Mouse (Mus musculus) gastrocnemius, postnatal 14 days (tissue): ENCODE measurements around the gene Adrb1. TPM values are rescaled to one million over a fixed set of nuclear protein-coding genes. Genes with fewer than 3 reads are reported as not detected.
"Not testable (repeated sequence)": the region's sequence is repeated elsewhere in the genome, so short reads cannot be mapped to it uniquely, and the experiment has no call there.

ENCODE experiments used
- DNase-seq: peaks from one replicate; pipeline ENCODE4 v3.0.0; 2021; ENCODE audit warnings: mixed read lengths
- intact Hi-C: fragments of 180-260 bp; cut with DNase I; formaldehyde crosslinking; loops from one replicate; pipeline ENCODE4 v1.15.1; 2025; ENCODE audit warnings: low total_unique reads
- total RNA-seq, 2 experiments: library from RNA; stranded (reverse); gene quantifications; 2 replicates each; pipeline ENCODE4 v1.2.3; 2021

Gene Adrb1
- total RNA-seq, 2 experiments from 2014 or later: 0.27 to 0.53 TPM

GRCm38 (mm10) chr19:56775893-56776718 is 54.1 kb downstream of the Adrb1 start:
- DNase-seq: no peak
- intact Hi-C loops: loop anchor here (5.0 to 10.0 kb wide), 2 partner anchors 209 to 351 kb away; no protein-coding TSS in a partner anchor

- intact Hi-C loops: loop anchor here (5.0 to 10.0 kb wide), 2 partner anchors 210 to 352 kb away; no protein-coding TSS in a partner anchor
- DNase-seq: peak; percentile 48
Observed at GRCm38 (mm10) chr19:56776719-56777382, 54.9 kb downstream of the Adrb1 start.

- not testable (repeated sequence) for DNase-seq
- intact Hi-C loops: loop anchor here (5.0 to 10.0 kb wide), 2 partner anchors 211 to 354 kb away; no protein-coding TSS in a partner anchor
Observed at GRCm38 (mm10) chr19:56778532-56778931, 56.5 kb downstream of the Adrb1 start.

Other genes with a start within 250 kb of the Adrb1 start
- 1 to 10 TPM; 4.1 to 5.8 TPM for gene Dclre1a, start 174.0 kb upstream of the Adrb1 start, total RNA-seq
- gene Nhlrc2, start 173.9 kb upstream of the Adrb1 start, total RNA-seq: 1 to 10 TPM; 9.0 to 9.6 TPM
- gene Ccdc186, start 100.0 kb downstream of the Adrb1 start, total RNA-seq: 10 to 100 TPM; 21.8 to 22.5 TPM
- not detected for gene Tdrd1, start 104.0 kb downstream of the Adrb1 start, total RNA-seq
- gene Vwa2, start 152.1 kb downstream of the Adrb1 start, total RNA-seq: not detected